Mouse (Mus musculus): ENCODE measurements at regions not wholly inside any gene's neighbourhood (a gene's known extent, or its start where the extent isn't known, plus 50 kb on each side); places are given as distances from the start of the nearest gene placed in this dataset.

DNA sequence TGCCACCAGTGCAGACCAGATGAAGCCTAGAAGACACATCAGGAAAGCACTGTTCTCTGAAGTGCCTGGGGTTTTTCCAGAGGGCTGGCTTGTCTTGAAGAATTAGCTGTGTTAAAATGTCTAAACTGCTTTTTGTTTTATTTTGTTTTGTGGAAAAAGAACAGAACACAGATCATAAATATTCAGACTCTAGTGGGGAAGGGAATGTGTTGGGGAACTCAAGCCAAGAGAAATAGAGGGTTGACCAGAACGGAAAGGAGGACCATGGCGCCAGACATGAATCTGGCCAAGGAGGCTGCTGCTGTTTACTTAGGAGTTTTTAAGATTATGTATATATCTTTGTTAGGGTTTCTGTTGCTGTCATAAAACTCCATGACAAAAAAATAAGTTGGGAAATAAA, 105.3 kb upstream of the Ppp1r26 start:
- no peak for DNase-seq (ENCODE audit: low spot score in 2 of 2)
- intact Hi-C loops (cut with DNase I) = no loop called here

DNA sequence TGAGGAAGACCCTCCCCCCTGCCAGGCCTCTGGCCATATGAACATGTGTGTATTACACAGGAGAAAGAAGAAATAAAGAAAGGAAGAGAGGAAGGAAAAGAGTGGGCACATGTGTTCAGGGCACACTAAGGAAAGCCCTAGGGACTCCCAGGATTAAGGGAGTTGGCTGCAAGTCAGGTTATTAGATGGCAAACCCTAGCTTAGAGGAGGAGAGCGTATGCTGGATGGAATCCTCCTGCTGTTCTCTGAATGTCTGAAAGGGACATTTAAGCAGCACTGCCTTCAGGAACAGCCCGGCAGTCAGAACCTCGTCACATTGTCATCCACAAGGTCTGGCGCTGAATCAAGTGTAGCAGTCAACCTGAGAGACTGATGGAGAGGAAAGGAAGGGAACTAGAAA, 98.1 kb upstream of the Ppp1r26 start:
- no peak for DNase-seq (ENCODE audit: low spot score in 2 of 2)

DNA sequence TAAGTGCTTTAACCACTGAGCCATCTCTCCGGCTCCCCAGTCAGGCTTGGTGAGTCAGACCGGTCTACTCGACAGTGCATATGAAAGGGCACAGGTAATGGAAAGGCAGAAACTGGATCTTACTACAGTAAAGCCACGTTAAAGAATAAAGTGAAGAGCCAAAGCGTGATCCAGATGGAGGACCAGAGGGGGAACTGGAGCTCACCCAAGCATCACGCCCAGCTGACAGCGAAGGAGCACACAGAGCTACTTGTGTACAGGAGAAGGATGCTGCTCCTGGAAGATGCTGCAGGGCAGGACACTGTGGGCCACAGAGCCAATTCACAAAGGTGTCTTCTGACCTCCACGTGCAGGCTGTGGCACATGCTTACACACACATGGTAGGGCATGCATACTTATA, 96.7 kb upstream of the Ppp1r26 start:
- intact Hi-C loops (cut with DNase I) = no loop called here
- DNase-seq (ENCODE audit: low spot score in 2 of 2) = no peak

More for the DNA sequence above, 98.1 kb upstream of the Ppp1r26 start:
- intact Hi-C loops (cut with DNase I) = no loop called here

DNA sequence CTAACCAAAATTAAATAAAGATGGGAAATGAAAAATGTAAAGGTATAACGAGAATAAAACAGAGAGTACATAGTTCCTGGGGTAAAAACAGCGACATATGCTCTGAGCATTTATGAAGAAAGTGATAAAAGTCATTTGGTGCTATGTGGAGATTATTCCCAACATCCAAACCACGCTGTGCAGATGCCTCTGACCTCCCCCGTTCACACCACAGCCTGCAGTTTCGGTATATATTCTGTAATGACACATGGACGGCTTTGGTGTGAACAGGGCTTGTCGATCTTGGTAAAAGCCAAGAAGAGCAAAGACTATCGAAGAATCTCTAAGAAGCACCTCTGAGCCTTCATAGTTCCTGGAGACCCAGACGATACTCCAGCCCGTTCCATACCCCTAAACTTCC, 95.2 kb upstream of the Ppp1r26 start:
- intact Hi-C loops (cut with DNase I) = no loop called here
- DNase-seq (ENCODE audit: low spot score in 2 of 2) = no peak

DNA sequence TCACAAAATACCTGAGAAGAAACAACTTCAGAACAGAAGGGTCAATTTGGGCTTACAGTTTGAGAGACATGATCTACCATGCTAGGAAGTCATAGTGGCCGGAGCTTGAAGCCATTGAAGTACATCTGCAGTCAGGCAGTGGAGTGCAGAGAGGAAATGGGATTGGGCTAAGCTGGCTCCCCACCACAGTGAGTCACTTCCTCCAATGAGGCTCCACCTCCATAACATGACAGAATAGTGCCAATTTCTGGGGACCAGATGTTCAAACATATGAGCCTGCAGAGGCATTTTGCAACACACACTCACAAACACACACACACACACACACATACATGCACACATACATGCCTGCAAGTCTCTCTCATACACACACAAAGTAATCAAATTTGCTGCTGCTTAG, 93.7 kb upstream of the Ppp1r26 start:
- intact Hi-C loops (cut with DNase I) = no loop called here
- no peak for DNase-seq (ENCODE audit: low spot score in 2 of 2)

DNA sequence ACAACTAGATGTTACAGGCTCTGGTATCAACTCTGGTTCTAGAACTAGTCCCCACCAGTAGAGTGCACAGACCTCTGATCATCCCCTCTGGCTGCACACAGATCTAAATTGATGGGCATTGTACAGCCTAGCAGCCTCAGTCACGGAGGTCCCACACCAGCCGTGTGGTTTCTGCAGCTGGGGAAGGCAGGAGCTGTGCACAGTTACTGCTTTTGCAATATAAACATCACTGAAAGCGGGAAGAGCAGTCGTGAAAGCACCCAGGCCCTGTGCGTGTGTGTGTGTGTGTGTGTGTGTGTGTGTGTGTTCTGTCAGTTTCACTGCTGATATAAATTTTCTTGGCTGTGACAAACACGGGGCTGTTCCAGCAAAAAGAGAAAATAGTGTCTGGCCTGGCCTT, 84.4 kb upstream of the Ppp1r26 start:
- intact Hi-C loops (cut with DNase I) = no loop called here
- DNase-seq (ENCODE audit: low spot score in 2 of 2) = no peak

DNA sequence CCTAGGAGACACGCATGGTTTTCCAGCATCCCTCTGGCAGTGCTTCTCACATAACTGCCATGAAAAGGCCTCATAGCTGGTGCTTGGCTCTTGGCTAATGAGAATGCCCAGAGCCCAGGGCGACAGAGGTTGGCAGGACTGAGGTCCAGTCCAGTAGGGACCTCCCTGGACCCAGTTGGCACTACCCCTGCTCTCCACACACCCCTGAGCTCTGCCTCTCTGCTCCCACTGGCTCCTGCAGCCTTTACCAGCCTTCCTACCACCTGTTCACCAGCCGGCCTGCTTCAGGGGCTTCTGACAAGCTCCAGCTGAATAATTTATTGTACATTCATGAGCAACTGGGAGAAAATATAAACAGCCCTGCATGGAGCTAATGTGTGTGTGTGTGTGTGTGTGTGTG, 82.0 kb upstream of the Ppp1r26 start:
- intact Hi-C loops (cut with DNase I) = no loop called here
- DNase-seq (ENCODE audit: low spot score in 2 of 2) = no peak

DNA sequence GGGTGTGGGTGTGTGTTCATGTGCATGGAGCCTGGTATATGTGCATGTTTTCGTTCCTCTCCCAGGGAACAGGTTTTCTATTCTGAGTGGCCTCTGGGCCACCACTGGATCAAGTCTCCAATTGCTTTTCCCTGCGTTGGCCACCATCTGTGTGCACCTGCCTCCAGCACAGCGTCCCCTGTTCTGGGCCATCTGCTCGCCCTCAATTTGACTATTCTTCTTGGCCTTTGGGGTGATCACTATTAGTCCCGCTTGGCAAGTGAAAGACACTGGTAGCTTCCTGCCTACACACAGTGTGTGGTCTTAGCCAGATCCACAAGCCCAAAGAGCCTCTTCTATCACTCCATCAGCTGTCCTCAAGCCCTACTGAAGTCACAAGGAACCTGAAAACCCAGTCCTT, 80.8 kb upstream of the Ppp1r26 start:
- DNase-seq (ENCODE audit: low spot score in 2 of 2) = no peak
- intact Hi-C loops (cut with DNase I) = no loop called here

DNA sequence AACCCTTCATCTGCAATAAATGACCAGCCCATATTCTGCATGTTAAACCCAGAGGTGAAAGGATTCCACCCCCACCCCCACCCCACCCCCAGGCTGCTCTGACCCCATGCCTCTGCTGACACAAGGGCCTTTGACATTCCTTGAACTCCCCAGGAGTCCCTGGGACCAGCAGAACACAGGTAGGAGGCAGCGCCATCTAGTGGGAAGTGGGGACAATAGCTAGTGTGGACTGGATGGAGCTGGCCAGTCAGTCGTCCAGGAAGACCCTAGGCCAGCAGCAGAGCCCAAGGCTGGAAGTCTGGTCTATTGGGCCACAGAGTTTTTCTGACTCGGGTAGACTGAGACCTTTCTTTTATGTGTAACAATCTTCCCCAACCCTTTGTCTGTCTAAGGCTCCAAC, 71.8 kb upstream of the Ppp1r26 start:
- intact Hi-C loops (cut with DNase I) = loop anchor here (1.0 kb wide), 1 partner anchor 169 kb away; no protein-coding TSS in a partner anchor
- peak; percentile 69 for DNase-seq (ENCODE audit: low spot score in 2 of 2)

DNA sequence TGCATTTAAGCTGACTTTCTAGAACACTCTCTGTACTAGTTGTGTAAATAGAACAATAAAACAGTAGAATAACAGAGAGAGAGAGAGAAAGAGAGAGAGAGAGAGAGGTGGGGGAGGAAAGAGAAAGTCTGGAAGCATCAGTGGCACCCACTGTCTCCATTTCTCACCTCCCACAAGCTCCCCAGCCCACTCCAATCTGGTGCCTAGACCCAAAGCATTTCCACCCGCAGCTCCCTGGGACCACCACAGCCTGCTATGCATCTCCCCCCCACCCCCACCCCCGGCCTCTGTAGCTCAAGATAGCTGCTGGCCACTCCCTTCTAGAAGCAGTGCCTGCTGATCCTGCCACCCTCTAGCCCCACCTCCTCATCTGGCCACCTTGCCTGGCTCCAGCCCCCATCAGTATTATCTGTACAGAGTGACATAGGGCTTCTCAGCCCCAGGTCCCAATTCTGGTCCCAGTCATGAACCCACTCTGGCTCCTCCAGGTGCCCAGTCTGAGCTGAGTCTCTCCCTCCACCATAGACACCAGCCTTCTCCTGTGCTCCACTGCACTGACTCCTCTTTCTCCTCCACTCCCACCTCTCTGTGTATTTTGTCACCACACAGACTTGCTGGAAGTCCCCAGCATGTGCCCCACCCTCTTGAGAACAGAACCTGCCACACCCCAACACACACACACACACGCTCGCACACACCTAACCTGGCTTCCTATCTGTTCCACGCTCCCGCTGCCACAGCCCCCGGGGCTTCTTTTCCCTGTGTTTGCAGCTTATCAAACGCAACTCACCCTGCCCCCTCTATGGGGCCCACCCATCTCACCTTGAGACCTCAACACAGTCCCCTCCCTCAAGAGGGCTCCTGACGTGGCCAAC, 68.4 kb upstream of the Ppp1r26 start:
- intact Hi-C loops (cut with DNase I) = loop anchor here (2.0 kb wide), 1 partner anchor 35 kb away; no protein-coding TSS in a partner anchor
- peak; percentile 59 to 74 for DNase-seq (ENCODE audit: low spot score in 2 of 2)

DNA sequence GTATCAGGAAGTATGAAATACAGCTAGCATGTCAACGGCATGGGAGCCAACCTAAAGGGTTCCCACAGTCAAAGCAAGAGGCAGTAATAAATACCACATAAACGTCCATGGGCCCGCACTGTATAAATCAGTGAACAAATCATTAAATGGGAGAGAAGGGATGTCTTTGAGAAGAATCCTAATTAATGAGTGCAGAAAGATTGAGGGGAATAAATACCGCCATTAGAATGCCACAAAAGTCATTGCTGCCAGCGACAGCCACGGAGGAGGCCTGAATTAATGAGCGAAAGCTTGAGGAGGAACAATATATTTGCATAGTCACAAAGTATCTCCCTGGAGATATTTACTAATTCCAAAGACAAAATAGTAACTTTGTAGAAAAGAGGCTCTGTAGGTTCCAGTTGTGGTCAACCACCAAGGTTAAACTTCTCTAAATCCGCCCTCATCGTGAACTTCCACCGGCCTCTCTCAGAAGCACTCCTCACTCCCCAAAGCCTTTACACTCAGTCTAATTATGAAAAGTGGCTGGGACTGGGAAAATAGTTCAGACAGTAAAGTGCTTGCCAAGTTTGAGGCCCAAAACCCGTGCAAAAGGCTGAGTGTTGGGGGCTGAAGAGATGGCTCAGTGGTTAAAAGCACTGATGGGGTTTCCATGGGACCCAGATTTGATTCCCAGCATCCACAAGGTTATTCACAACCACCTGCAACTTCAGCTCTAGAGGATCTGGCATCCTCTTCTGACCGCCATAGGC, 64.4 kb upstream of the Ppp1r26 start:
- intact Hi-C loops (cut with DNase I) = no loop called here

DNA sequence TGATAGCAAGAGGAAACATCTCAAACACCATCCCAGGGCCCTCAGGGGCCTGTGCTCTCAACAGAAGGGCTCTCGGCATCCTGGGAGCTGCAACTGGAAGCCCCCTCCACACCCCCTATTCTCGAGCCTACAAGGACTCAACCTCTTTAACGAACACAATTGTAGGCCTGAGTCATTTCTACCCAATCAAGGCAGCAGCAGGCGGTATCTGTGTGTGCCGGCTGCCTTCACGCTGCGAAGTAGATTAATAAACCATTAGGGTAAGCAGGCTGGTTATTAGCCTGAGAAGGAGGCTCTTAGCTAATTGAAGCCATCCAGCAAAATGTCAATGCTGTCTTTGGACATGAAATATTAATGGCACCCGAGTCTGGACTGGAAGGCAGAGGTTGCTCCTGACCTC, 61.7 kb upstream of the Ppp1r26 start:
- no peak for DNase-seq (ENCODE audit: low spot score in 2 of 2)
- intact Hi-C loops (cut with DNase I) = no loop called here

More for the DNA sequence above, 64.4 kb upstream of the Ppp1r26 start:
- no peak for DNase-seq (ENCODE audit: low spot score in 2 of 2)

DNA sequence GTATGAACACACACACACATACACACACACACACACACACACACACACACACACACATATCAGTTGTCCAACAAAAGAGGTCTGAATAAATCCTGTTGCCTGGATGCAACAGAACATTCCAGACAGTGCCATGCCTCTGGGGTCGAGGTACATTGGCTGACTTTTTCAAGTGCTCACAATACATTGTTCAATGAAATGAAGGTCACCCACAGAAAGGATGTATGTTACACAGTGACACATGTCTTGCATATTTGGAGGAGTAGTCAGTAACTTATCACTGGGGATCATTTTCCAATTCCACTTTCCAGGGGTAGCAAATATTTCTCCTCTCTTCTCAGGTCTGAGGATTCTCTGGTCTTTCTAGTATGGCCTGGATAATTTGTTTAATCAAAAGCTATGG, 59.8 kb upstream of the Ppp1r26 start:
- DNase-seq (ENCODE audit: low spot score in 2 of 2) = no peak
- intact Hi-C loops (cut with DNase I) = no loop called here

DNA sequence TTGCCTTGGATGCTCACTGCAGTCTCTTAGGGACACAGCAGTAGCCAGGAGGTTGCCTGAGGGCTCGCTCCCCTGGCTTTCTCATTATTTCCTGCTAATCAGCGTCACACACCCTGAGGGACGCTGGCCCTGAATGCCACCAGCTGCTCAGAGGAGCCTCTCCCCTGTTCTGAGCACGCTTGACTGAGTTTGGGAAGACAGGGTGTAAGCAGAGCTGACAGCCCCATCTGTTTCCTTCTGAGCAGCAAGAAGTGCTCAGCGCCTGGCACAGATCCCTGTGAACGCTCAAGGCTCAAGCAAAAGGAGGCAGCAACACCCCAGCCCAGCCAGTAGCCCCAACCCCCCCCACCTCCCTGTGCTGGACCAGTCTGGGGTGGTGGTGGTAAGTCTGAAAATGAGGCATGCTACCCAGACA, 59.2 kb upstream of the Ppp1r26 start:
- intact Hi-C loops (cut with DNase I) = no loop called here
- DNase-seq (ENCODE audit: low spot score in 2 of 2) = peak; percentile 81 to 85

DNA sequence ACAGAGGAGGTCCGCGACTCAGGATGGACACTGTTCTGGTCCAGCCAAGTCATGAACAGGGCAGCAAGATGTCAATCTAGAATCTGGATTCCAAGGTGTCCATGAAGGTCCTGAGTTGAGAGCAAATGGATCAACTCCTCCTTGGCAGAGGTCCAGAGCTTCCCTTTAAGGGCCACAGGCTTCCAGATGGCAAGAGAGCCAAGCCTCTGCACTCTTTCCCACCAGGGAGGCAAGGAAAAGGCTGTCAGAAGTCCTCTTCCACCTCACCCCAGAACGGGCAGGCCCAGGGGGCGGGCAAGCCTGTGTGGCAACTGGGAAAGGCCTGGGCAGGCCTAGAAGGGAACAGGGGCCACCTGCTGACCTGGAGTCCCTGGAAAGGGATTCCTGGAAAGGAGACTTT, 58.7 kb upstream of the Ppp1r26 start:
- DNase-seq (ENCODE audit: low spot score in 2 of 2) = no peak
- intact Hi-C loops (cut with DNase I) = no loop called here

DNA sequence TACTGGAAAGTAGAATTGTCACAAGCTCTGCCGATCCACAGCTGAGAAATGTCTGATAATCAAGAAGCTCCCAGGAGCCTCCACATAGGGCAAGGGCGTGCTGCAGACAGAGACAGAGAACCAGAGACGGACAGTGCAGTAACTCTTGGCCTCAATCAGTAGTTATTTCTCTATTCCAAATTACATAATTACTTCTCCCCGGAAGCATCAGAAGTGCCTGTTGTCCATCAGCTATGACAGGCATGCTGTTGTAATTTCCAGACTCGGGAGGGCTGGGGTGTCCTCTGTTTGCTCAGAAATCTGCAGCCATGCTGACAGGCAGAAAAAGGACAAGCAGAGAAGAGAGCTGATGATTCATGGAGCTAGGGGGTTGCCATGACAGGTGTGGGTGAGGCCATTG, 56.9 kb upstream of the Ppp1r26 start:
- DNase-seq (ENCODE audit: low spot score in 2 of 2) = no peak
- intact Hi-C loops (cut with DNase I) = no loop called here

DNA sequence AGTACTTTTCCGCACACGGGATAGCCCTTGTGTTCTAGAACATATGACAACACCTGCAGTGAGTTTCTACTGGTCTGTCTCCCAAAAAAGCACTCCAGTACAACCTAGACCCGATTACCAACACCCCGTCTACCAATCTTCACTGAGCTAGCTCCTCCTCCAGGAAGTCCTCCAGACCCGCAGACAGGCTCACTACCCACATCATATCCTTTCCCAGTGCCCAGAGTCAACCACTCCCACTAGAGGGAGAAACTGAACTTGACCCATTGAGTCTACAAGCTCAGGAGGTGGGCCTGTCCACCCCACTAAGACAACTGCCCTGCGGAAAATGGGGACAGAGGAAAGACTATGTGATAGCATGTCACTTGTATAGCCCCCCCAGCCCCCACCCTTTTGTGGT, 51.2 kb upstream of the Ppp1r26 start:
- intact Hi-C loops (cut with DNase I) = no loop called here
- DNase-seq (ENCODE audit: low spot score in 2 of 2) = no peak

Measured in left cerebral cortex, postnatal 36 days (tissue).